Mouse (Mus musculus) megakaryocyte progenitor cell, adult 5-6 weeks (primary cell): ENCODE measurements around the gene Dnase1. TPM values are rescaled to one million over a fixed set of nuclear protein-coding genes. Genes with fewer than 3 reads are reported as not detected.
A peak's percentile ranks its signal among the peaks of the same experiment; 100 is the strongest.
"Not testable (repeated sequence)": the region's sequence is repeated elsewhere in the genome, so short reads cannot be mapped to it uniquely, and the experiment has no call there.

ENCODE experiments used
- ATAC-seq: replicated peaks from 2 replicates; pipeline ENCODE4 v1.8.0; 2016; ENCODE audit warnings: mild to moderate bottlenecking, moderate TSS enrichment, inconsistent platforms; ENCODE audit not compliant: poor library complexity
- total RNA-seq, 2 experiments: library from RNA; stranded (forward) in 1 of 2; stranded (reverse) in 1 of 2; fragments of 157-497, 149-512 nt in 1 of 2; fragments of 200-1000 nt in 1 of 2; gene quantifications; 2 replicates each; pipeline versions ENCODE4 v1.2.3 to v1.2.4; 2015 to 2017

The Dnase1 gene
- total RNA-seq, 2 experiments from 2014 or later, result 1.00 TPM; not detected in 1

DNA sequence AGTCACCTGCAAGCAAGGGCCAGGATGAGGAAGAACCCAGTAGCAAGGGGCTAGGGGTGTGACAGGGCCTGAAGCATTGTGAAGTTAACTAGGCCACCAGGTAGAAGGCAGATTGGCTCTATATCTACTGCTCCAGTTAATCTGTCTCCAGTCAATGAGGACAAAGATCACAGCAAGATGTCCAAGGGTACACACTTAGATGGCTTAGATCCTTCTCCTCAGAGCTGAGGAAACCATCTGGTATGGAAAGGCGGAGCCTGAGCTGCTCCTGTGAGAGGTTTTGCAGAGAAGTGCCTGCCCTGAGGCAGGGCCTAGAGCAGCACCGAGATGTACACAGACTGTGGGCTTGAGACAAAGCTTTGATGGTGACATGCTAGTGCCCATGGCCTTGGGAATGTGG is 7.4 kb downstream of the Dnase1 start:
- ATAC-seq, result no peak

DNA sequence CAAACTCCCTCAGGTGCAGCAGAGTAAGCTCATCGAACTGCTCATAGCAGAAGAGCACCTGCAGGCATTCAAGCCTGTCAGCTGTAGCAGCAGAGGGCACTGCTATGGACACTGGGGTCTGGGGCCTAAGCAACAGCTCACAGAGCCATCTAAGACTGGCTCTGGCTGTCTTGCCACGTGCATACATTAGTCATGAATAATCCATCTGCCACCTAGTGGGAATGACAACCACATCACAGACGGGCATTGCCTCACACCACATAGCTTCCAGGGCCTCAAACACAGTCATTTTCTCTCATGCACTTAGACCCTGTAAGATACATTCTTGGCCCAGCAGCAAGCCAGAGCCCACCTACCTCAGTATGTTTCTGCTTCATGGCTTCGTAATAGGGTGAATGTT is 8.8 kb downstream of the Dnase1 start:
- no peak for ATAC-seq

GRCm38 (mm10) chr16:4052601-4053000 is 15.9 kb downstream of the Dnase1 start:
- no peak for ATAC-seq

DNA sequence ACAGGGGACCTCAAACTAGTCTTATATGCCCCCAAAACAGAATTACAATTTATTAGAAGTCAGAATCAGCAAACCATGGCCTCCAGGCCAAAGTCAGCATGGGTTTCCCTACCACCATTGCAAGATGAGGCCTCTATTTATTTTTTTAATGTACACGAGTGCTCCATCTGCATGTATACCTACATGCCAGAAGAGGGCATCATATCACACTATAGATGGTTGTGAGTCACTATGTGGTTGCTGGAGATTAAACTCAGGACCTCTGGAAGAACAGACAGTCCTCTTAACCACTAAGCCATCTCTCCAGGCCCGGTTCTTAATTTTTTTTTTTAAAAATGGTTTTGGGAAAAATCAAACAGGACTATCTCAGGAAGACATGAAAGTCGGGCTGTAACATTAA is 17.1 kb downstream of the Dnase1 start:
- no peak for ATAC-seq

GRCm38 (mm10) chr16:4064945-4065344 is 28.2 kb downstream of the Dnase1 start:
- ATAC-seq, result no peak

GRCm38 (mm10) chr16:4068588-4068987 is 31.8 kb downstream of the Dnase1 start:
- peak; percentile 99 for ATAC-seq

GRCm38 (mm10) chr16:4074297-4074696 is 37.6 kb downstream of the Dnase1 start:
- ATAC-seq, result no peak

DNA sequence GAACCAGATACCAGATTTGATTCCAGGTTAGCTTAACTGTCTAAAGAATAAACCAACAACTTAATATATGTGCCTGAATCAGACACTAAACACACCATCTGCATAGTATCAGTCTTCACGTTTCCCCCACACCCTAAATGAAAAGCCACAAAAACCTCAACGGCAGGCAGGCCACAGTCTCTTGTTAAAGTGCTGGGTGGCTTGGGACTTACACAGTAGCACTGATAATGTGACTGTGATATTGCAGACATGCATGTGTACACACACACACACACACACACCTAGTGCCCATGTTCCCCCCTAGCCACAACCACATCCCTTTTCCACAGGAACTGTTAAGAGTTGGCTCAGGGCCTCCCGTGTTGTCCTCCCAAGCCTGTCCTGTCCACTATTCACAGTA is 38.1 kb downstream of the Dnase1 start:
- ATAC-seq, result peak; percentile 76

DNA sequence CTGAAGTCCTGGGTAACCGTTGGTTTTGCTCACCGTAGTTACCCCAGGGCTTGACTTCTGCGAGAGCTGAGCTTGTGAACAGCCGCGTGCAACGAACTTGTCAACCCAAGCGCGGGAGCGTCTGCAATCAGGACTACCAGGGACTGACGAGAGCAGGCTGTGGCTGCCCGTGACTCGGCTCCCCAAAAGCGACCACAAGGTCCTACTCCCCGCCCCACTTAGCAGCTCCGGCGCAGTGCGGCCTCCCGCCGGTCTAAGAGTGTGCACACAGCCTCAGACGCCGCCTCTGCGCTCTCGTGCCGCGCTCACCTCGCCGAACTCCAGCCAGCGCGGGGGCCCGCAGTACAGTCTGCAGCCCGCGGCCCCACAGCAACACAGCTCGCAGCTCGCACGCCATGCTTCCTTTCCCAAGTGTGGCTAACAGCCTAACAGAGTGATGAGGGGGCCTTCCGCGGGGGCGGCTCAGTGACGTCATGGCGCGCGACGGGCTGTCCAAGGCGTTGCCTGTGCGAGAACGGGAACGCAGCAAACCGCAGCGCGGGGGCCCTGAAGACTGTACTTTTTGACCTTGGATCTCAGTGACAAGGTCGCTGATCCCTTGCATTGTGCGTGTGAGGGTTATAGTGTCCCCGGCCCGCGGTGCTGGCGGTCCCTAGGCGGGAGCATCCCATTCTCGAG is 40.8 kb downstream of the Dnase1 start, which contains the start of gene Trap1:
Gene Trap1 (minus strand): TSS at position 444 of the 678 bp plus-strand sequence.
- peak; percentile 82 for ATAC-seq

GRCm38 (mm10) chr16:4078302-4078701 is 41.6 kb downstream of the Dnase1 start:
- ATAC-seq, result not testable (repeated sequence)

DNA sequence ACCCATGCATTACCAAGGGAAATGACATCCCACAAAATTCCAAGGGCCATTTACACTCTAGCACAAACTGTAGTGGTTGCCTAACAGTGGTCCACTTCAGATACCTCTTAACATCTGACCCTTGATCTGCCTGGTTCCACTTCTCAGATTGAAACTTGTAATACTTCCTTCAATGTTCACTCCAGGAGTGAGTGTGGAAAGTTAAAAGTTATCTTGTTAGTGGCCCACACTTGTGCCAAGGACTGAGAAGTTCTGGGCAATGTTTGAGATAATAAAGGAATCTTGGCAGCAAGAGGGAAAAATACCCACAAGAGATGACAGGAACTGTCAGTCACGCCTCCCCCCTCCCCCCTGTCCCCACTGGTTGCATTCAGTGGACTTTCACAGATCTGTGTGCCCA is 42.9 kb downstream of the Dnase1 start:
- no peak for ATAC-seq

GRCm38 (mm10) chr16:4080419-4080818 is 43.7 kb downstream of the Dnase1 start:
- not testable (repeated sequence) for ATAC-seq

GRCm38 (mm10) chr16:4085051-4085450 is 48.3 kb downstream of the Dnase1 start:
- ATAC-seq, result no peak

GRCm38 (mm10) chr16:4085851-4086387 is 49.2 kb downstream of the Dnase1 start:
- no peak for ATAC-seq

GRCm38 (mm10) chr16:4087214-4087913 is 50.6 kb downstream of the Dnase1 start:
- ATAC-seq, result no peak

Other genes starting within 250 kb of the Dnase1 start
- not detected in 2 replicates for gene Olfr15, start 206.1 kb upstream of the Dnase1 start, total RNA-seq (2015)
- gene Olfr15, start 206.1 kb upstream of the Dnase1 start, total RNA-seq (2017), result not detected in 2 replicates
- gene Zfp174, start 189.7 kb upstream of the Dnase1 start, total RNA-seq (2015), result 0.32 and 0.49 TPM in 2 replicates
- gene Zfp174, start 189.7 kb upstream of the Dnase1 start, total RNA-seq (2017), result 0.51 and 0.92 TPM in 2 replicates
- 92.6 and 98.1 TPM in 2 replicates for gene Naa60, start 164.6 kb upstream of the Dnase1 start, total RNA-seq (2015)
- gene Naa60, start 164.6 kb upstream of the Dnase1 start, total RNA-seq (2017), result 26.2 and 38.9 TPM in 2 replicates
- gene Zfp597, start 152.4 kb upstream of the Dnase1 start, total RNA-seq (2015), result 7.1 and 10.6 TPM in 2 replicates
- gene Zfp597, start 152.4 kb upstream of the Dnase1 start, total RNA-seq (2017), result 13.2 and 14.7 TPM in 2 replicates
- not detected in 2 replicates for gene Gm20695, start 152.3 kb upstream of the Dnase1 start, total RNA-seq (2015)
- gene Gm20695, start 152.3 kb upstream of the Dnase1 start, total RNA-seq (2017), result 0.21 and 1.3 TPM in 2 replicates
- gene 1700037C18Rik, start 128.3 kb upstream of the Dnase1 start, total RNA-seq (2015), result 2.0 and 2.6 TPM in 2 replicates
- gene 1700037C18Rik, start 128.3 kb upstream of the Dnase1 start, total RNA-seq (2017), result 1.1 and 1.3 TPM in 2 replicates
- 21.0 and 22.1 TPM in 2 replicates for gene Cluap1, start 128.1 kb upstream of the Dnase1 start, total RNA-seq (2015)
- gene Cluap1, start 128.1 kb upstream of the Dnase1 start, total RNA-seq (2017), result 38.2 and 48.4 TPM in 2 replicates
- 0.39 and 1.0 TPM in 2 replicates for gene Nlrc3, start 60.3 kb upstream of the Dnase1 start, total RNA-seq (2015)
- 0.29 and 1.1 TPM in 2 replicates for gene Nlrc3, start 60.3 kb upstream of the Dnase1 start, total RNA-seq (2017)
- gene Slx4, start 33.2 kb upstream of the Dnase1 start, total RNA-seq (2015), result 19.7 and 22.6 TPM in 2 replicates
- 25.6 and 30.3 TPM in 2 replicates for gene Slx4, start 33.2 kb upstream of the Dnase1 start, total RNA-seq (2017)
- gene Trap1, start 40.9 kb downstream of the Dnase1 start, total RNA-seq (2015), result 89.6 and 94.3 TPM in 2 replicates
- 167 and 179 TPM in 2 replicates for gene Trap1, start 40.9 kb downstream of the Dnase1 start, total RNA-seq (2017)
- gene Crebbp, start 177.1 kb downstream of the Dnase1 start, total RNA-seq (2015), result 43.2 and 45.4 TPM in 2 replicates
- 11.5 and 25.0 TPM in 2 replicates for gene Crebbp, start 177.1 kb downstream of the Dnase1 start, total RNA-seq (2017)